Mouse (Mus musculus) MEL-GATA-1-ER (cell line): Measurements from ENCODE around the gene Gzma.
A peak's percentile ranks its signal among the peaks of the same experiment; 100 is the strongest.

ENCODE experiments used
- DNase-seq: peaks from one replicate; pipeline ENCODE4 v3.0.0-alpha.2; 2012; ENCODE audit warnings: low read depth; ENCODE audit errors: extremely low read depth

The Gzma gene

GRCm38 (mm10) chr13:113100879-113101278 is at the start of gene Gzma:
Gene Gzma (minus strand): TSS chr13:113100981.
- no peak for DNase-seq

GRCm38 (mm10) chr13:113139597-113139996 is 38.8 kb upstream of the Gzma start:
- no peak for DNase-seq

- DNase-seq = no peak
Measured at GRCm38 (mm10) chr13:113129974-113130373, 29.2 kb upstream of the Gzma start.

GRCm38 (mm10) chr13:113121326-113121725 is 20.5 kb upstream of the Gzma start:
- DNase-seq = no peak

GRCm38 (mm10) chr13:113120324-113121237 is 19.8 kb upstream of the Gzma start:
- no peak for DNase-seq

GRCm38 (mm10) chr13:113118977-113119376 is 18.2 kb upstream of the Gzma start:
- DNase-seq = no peak

- no peak for DNase-seq
Measured at GRCm38 (mm10) chr13:113104759-113105158, 4.0 kb upstream of the Gzma start.

GRCm38 (mm10) chr13:113101804-113102203 is 1.0 kb upstream of the Gzma start:
- no peak for DNase-seq

GRCm38 (mm10) chr13:113098406-113098805 is 2.4 kb downstream of the Gzma start:
- DNase-seq = no peak

GRCm38 (mm10) chr13:113097011-113097410 is 3.8 kb downstream of the Gzma start:
- DNase-seq = no peak

GRCm38 (mm10) chr13:113094618-113095017 is 6.2 kb downstream of the Gzma start:
- no peak for DNase-seq

GRCm38 (mm10) chr13:113090489-113090888 is 10.3 kb downstream of the Gzma start:
- no peak for DNase-seq

GRCm38 (mm10) chr13:113087226-113088017 is 13.4 kb downstream of the Gzma start:
- DNase-seq = no peak

GRCm38 (mm10) chr13:113084732-113085131 is 16.0 kb downstream of the Gzma start:
- DNase-seq = peak; percentile 6

- DNase-seq = no peak
Measured at GRCm38 (mm10) chr13:113082101-113082500, 18.7 kb downstream of the Gzma start.

- no peak for DNase-seq
Measured at GRCm38 (mm10) chr13:113079021-113079420, 21.8 kb downstream of the Gzma start.

- DNase-seq = no peak
Measured at GRCm38 (mm10) chr13:113064542-113064941, 36.2 kb downstream of the Gzma start.

- no peak for DNase-seq
Measured at GRCm38 (mm10) chr13:113061746-113062145, 39.0 kb downstream of the Gzma start.

GRCm38 (mm10) chr13:113055826-113056225 is 45.0 kb downstream of the Gzma start:
- no peak for DNase-seq

- no peak for DNase-seq
Measured at GRCm38 (mm10) chr13:113054230-113054629, 46.6 kb downstream of the Gzma start.

GRCm38 (mm10) chr13:113047647-113048046 is 53.1 kb downstream of the Gzma start:
- DNase-seq = no peak

GRCm38 (mm10) chr13:113047018-113047417 is 53.8 kb downstream of the Gzma start:
- no peak for DNase-seq
